Mouse (Mus musculus) G1E-ER4 (cell line): Measurements from ENCODE around the gene Heatr5a. TPM values are rescaled to one million over a fixed set of nuclear protein-coding genes. Genes with fewer than 3 reads are reported as not detected.

Experiments
- GATA1 ChIP-seq: IDR thresholded peaks from one replicate; pipeline ENCODE4 v1.8.0; 2012; ENCODE audit warnings: low read length, inconsistent platforms
- polyA plus RNA-seq: library from polyadenylated mRNA; stranded (reverse); fragments of >175 nt; gene quantifications from 2 replicates; pipeline ENCODE4 v1.2.3, GENCODE M21; 2012

Heatr5a gene
- polyA plus RNA-seq, result 2.2 and 5.8 TPM in 2 replicates

- no peak for TF ChIP-seq GATA1
Observed at GRCm38 (mm10) chr12:51971070-51971664, at the start of gene Heatr5a. Gene Heatr5a, minus strand, starts transcription at chr12:51971321.

DNA sequence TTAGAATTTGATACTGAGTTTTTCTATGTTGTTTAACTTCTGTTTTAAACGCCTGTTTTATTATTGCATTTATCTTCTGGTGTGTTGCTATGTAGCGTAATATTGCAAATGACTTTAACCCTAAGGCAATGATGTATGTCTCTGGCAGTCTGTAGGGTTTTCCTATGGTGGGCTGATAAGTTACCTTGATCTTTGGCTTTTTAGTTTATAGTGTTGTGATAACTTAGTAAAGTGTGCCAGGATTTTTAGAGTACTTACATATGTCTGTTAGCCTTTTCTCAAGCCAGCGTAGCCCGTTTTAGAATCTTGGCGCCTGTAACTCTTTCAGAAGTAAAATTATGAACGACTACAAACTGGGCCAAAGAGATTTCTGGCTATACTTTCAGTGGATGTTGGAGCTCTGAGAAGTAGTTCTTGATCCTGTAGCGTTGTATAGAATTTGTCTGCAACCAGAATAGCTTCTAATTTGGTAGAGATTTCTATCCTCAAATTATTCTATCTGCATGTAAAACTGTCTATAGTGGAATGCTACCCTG is 43.4 kb upstream of the Heatr5a start:
- TF ChIP-seq GATA1, result no peak

GRCm38 (mm10) chr12:52014044-52014443 is 42.9 kb upstream of the Heatr5a start:
- TF ChIP-seq GATA1, result no peak

DNA sequence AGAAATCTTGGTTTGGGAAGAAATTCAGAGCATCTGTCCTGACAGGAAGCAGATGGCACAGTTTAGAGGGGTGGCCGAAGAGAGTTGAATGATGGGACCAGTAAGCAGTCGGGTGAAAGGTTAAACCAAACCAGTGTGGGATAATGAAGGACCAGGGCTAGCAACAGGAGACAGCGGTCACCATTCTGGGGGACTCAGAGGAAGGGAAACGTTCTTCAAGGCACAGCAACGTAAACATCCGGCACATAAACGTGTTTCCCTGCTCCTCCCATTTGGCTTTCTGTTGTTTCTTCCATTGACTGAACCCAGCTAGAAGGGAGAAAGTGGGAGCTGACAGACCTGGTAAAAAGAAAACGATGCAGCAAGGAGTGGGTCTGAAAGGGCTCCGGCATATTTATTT is 42.2 kb upstream of the Heatr5a start:
- no peak for TF ChIP-seq GATA1

GRCm38 (mm10) chr12:52012159-52012558 is 41.0 kb upstream of the Heatr5a start:
- TF ChIP-seq GATA1, result no peak

DNA sequence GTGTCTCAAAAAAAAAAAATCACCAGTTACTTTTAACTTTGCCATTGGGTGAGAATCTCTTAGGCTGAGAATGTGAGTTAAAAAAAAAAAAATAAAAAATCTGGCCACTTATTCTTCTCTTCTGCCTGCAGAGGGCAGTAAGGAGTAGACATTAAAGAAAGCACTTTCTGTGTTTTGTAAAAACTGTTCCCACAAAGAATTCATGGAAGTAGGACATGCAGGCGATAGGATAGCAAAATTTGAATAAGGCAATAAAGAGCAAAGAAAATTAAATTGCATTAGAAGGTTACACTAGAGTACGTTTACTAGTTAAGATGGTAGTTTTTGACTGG is 39.5 kb upstream of the Heatr5a start:
- TF ChIP-seq GATA1, result no peak

DNA sequence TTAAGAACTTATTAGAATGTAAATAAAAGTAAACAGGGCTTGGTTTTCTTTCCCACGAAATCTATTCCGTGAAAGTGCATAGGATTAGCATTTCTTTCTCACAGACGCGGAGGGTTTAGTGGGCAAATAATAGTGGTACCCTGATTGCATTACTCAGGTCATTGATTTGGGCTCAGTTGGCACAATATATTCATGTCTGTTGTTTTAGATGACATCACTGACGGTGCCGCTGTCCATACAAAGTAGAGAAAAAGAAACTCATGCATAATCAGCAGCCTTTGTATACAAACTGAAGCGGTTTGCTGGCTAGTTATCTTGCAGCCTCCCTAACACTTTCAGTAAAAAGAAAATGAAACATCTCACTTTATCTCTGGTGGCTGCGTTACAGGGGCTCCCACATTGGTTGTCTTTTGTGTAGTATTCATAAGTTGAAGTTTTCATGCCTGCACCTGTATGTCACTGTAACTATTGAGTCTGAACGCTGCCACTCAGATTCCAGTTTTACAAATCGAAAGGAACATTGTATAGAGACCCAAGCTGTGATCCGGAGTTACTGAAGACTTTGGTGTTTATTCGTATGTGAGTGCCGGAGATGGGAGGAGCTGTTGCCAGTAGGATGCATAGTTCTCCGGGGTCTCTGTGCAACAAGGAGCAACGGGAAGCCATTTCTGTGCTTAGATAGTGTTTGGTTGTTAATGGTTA is 39.0 kb upstream of the Heatr5a start:
- no peak for TF ChIP-seq GATA1

GRCm38 (mm10) chr12:52006633-52006994 is 35.5 kb upstream of the Heatr5a start:
- TF ChIP-seq GATA1, result no peak

DNA sequence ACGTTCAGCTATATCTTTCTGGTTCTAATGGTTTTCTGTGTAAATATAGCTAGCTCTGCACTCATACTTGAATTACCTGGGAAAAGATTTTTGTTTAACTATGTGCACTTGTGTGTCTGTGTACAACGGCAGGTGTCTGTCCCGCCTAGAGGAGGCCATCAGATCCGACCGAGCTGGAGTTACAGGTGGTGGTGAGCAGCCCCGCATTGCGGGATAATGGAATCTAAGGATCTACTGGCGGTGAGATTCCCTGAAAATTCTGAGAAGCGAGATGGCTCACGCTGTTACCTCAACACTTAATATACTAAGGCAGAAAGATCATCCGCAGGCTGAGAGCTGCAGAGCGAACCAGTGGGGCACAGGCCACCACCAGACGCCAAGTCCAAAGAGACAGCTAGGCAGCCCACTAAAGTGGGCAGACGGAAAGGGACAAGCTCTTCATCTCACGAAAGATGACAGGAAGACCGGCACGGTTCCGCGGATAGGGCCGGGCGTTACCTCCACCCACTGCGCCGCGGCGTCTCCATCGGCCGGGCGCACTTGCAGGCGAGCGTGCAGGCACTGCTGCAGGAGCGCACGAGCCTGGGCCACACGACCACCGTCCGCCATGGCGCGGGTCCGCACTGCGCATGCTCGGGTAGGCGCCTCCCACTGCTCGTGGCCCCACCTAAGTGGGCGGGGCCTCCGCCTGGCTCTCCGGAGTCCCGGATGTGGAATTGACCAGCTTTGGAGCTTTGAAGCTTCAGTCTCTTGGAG is 34.9 kb upstream of the Heatr5a start, which contains the start of gene Dtd2:
Gene Dtd2 (minus strand): TSS at position 625 of the 756 bp plus-strand sequence.
- no peak for TF ChIP-seq GATA1

GRCm38 (mm10) chr12:52002746-52003145 is 31.6 kb upstream of the Heatr5a start:
- no peak for TF ChIP-seq GATA1

DNA sequence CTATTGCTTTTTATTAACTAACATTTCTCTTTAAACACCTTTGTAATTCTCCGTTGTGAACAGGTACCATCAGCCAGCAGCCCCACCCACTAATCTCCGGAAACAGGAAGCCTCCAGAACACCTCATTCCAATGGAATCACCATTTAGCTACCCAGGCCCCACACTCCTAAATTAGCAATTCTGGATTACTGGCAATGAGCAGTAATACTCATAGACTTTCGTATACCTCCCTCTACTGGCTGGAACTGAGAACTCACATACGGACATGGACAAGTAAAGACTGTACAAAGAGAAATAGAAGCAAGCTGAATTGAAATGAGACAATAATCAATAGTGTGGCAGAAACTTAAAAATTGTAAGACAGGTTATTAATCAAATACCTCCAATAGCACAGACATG is 30.4 kb upstream of the Heatr5a start:
- no peak for TF ChIP-seq GATA1

DNA sequence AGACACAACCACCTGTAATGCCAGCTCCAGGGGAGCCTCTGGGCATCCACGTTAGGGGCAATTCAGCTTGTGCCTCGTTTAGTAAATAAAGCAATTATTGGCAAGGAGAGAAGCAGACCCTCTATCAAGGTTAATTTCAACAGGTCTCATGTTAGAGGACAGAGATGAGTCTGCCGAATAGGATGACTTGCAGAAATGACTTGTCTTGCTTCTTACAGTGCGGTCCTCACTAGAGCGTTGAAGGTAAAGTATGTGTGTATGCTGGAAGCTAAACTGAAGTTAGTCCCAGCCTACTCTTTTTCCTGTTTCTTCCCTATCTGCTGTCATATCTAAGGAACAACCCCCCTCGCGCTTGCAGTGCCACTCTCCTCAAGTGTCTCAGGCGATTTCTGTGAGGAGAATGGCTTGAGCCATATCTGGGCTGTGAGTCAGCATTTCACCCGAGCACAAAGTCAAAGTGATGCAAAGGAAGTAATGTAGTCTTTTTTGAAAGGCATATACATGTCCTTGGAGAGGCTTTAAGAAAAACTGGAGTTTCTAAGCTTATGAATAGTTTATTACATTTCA is 27.3 kb upstream of the Heatr5a start:
- no peak for TF ChIP-seq GATA1

- no peak for TF ChIP-seq GATA1
Observed at GRCm38 (mm10) chr12:51995738-51996536, 24.8 kb upstream of the Heatr5a start.

- TF ChIP-seq GATA1, result no peak
Observed at GRCm38 (mm10) chr12:51990629-51991028, 19.5 kb upstream of the Heatr5a start.

GRCm38 (mm10) chr12:51988536-51988935 is 17.4 kb upstream of the Heatr5a start:
- TF ChIP-seq GATA1, result no peak
